Mouse (Mus musculus) midbrain, embryonic 14.5 days (tissue): Measurements from ENCODE around the gene Hmcn2. TPM values are rescaled to one million over a fixed set of nuclear protein-coding genes. Genes with fewer than 3 reads are reported as not detected.

ENCODE experiments used
- ATAC-seq: fragments of 200-750 bp; cut with Nextera tagmentation; 2 replicates; pipeline ENCODE4 v1.8.0; 2017; ENCODE audit warnings: moderate number of reproducible peaks, moderate library complexity; ENCODE audit not compliant: low FRiP score, low TSS enrichment
- DNase-seq: peaks from one replicate; pipeline ENCODE4 v3.0.0-alpha.2; 2015
- H3K27ac ChIP-seq: fragments of 300-500 bp; sonication (generic); replicated peaks from 2 replicates; pipeline ENCODE4 v1.5.1; 2014; ENCODE audit warnings: mild to moderate bottlenecking, low read depth, low read length, moderate library complexity
- H3K27me3 ChIP-seq: fragments of 300-500 bp; sonication (generic); 2 replicates; pipeline ENCODE4 v1.6.1; 2014; ENCODE audit warnings: low read length, control low read depth, mixed read lengths; ENCODE audit not compliant: control insufficient read depth, insufficient read depth
- H3K36me3 ChIP-seq: fragments of 300-500 bp; sonication (generic); 2 replicates; pipeline ENCODE4 v1.6.1; 2014; ENCODE audit warnings: low read length, control low read depth; ENCODE audit not compliant: control insufficient read depth, insufficient read depth
- H3K4me1 ChIP-seq: fragments of 300-500 bp; sonication (generic); 2 replicates; pipeline ENCODE4 v1.6.1; 2014; ENCODE audit warnings: mild to moderate bottlenecking, antibody characterized with exemption, low read length, control low read depth; ENCODE audit not compliant: control insufficient read depth, insufficient read depth
- H3K4me2 ChIP-seq: fragments of 300-500 bp; sonication (generic); 2 replicates; pipeline ENCODE4 v1.6.1; 2014; ENCODE audit warnings: mild to moderate bottlenecking, low read length, moderate library complexity
- H3K4me3 ChIP-seq: fragments of 300-500 bp; sonication (generic); replicated peaks from 2 replicates; pipeline ENCODE4 v1.5.1; 2014; ENCODE audit warnings: low read depth, low read length
- H3K9ac ChIP-seq: fragments of 300-500 bp; sonication (generic); replicated peaks from 2 replicates; pipeline ENCODE4 v1.6.1; 2014; ENCODE audit warnings: mild to moderate bottlenecking, low read length, moderate library complexity
- H3K9me3 ChIP-seq: fragments of 300-500 bp; sonication (generic); 2 replicates; pipeline ENCODE4 v1.6.1; 2016; ENCODE audit warnings: low read length, control low read depth, mixed read lengths; ENCODE audit not compliant: control insufficient read depth
- WGBS: fragments of 180-500 bp; shearing (Covaris S2); extraction: QIAGEN DNeasy Blood & Tissue Kit; methylation state at CpG from one replicate; pipeline ENCODE4 v1.1.7; 2014; 5-methylcytosine and 5-hydroxymethylcytosine counted together
- polyA plus RNA-seq: library from polyadenylated mRNA; unstranded; fragments of >200 nt; fragmentation: Nextera tagmentation; extraction: Ambion mirVana; gene quantifications from 2 replicates; pipeline ENCODE4 v1.2.1, GENCODE M21; 2014

Hmcn2 gene
- polyA plus RNA-seq, 1 experiment from 2014 or later = 0.08 TPM

- Histone ChIP-seq H3K9ac (peak overlapping the region; percentile 31; the same call in 1 of the 2 replicates), H3K36me3 (no peaks in the 10 kb centered on the region), H3K4me1 (0 out of 2 replicates have a peak, but pooled peaks cover 4% of the 10 kb centered on the region), H3K4me3 (no peak overlapping the region), H3K27ac (no peak overlapping the region), H3K4me2 (peak overlapping the region; percentile 62), H3K9me3 (no peaks in the 10 kb centered on the region), H3K27me3 (peaks cover 37% of the 10 kb centered on the region)
- WGBS = 42% methylated on average over 16 of the region's 16 CpGs
- DNase-seq = no peak
- ATAC-seq = no peak
Measured at GRCm38 (mm10) chr2:31458989-31459936, 145.0 kb downstream of the Hmcn2 start.

GRCm38 (mm10) chr2:31460025-31460571 is 145.9 kb downstream of the Hmcn2 start:
- Histone ChIP-seq H3K27ac (no peak overlapping the region), H3K4me3 (peak overlapping the region; percentile 32), H3K4me1 (0 out of 2 replicates have a peak, but pooled peaks cover 4% of the 10 kb centered on the region), H3K4me2 (peak overlapping the region; percentile 62), H3K36me3 (no peaks in the 10 kb centered on the region), H3K9ac (peak overlapping the region; percentile 31; the same call in 1 of the 2 replicates), H3K27me3 (peaks cover 41% of the 10 kb centered on the region), H3K9me3 (no peaks in the 10 kb centered on the region)
- WGBS = under 1% methylated on average over 48 of the region's 48 CpGs
- DNase-seq = peak; percentile 82
- ATAC-seq = no peak; the same call in 1 of the 2 replicates

- ATAC-seq (no peak), DNase-seq (no peak)
- no peaks in the 10 kb centered on the region for H3K9me3 ChIP-seq
- 77% methylated on average over 7 of the region's 7 CpGs for WGBS
- H3K27ac ChIP-seq = no peak overlapping the region
- H3K4me1 ChIP-seq = 0 out of 2 replicates have a peak, but pooled peaks cover 4% of the 10 kb centered on the region
- peaks cover 41% of the 10 kb centered on the region for H3K27me3 ChIP-seq
- H3K4me3 ChIP-seq = no peak overlapping the region
- H3K36me3 ChIP-seq = no peaks in the 10 kb centered on the region
- H3K9ac ChIP-seq = no peak overlapping the region
- H3K4me2 ChIP-seq = no peak overlapping the region
Measured at GRCm38 (mm10) chr2:31460920-31461319, 146.7 kb downstream of the Hmcn2 start.

GRCm38 (mm10) chr2:31462051-31462450 is 147.8 kb downstream of the Hmcn2 start:
- peaks cover 41% of the 10 kb centered on the region for H3K27me3 ChIP-seq
- DNase-seq (no peak), ATAC-seq (no peak)
- no peak overlapping the region for H3K27ac ChIP-seq
- H3K9me3 ChIP-seq = no peaks in the 10 kb centered on the region
- no peaks in the 10 kb centered on the region for H3K36me3 ChIP-seq
- WGBS = 37% methylated on average over 8 of the region's 8 CpGs
- H3K4me3 ChIP-seq = no peak overlapping the region
- H3K4me1 ChIP-seq = 0 out of 2 replicates have a peak, but pooled peaks cover 4% of the 10 kb centered on the region
- no peak overlapping the region for H3K9ac ChIP-seq
- no peak overlapping the region for H3K4me2 ChIP-seq

GRCm38 (mm10) chr2:31463253-31463652 is 149.0 kb downstream of the Hmcn2 start:
- 91% methylated on average over 7 of the region's 7 CpGs for WGBS
- Histone ChIP-seq H3K9me3 (no peaks in the 10 kb centered on the region), H3K27me3 (peaks cover 36% of the 10 kb centered on the region), H3K4me1 (0 out of 2 replicates have a peak, but pooled peaks cover 4% of the 10 kb centered on the region), H3K4me2 (no peak overlapping the region), H3K9ac (no peak overlapping the region), H3K36me3 (no peaks in the 10 kb centered on the region), H3K27ac (no peak overlapping the region), H3K4me3 (no peak overlapping the region)
- ATAC-seq = no peak
- no peak for DNase-seq

GRCm38 (mm10) chr2:31463696-31464528 is 149.7 kb downstream of the Hmcn2 start:
- Histone ChIP-seq H3K9ac (no peak overlapping the region), H3K4me3 (no peak overlapping the region), H3K4me2 (no peak overlapping the region), H3K9me3 (no peaks in the 10 kb centered on the region), H3K36me3 (no peaks in the 10 kb centered on the region), H3K4me1 (0 out of 2 replicates have a peak, but pooled peaks cover 4% of the 10 kb centered on the region), H3K27ac (no peak overlapping the region), H3K27me3 (peaks cover 30% of the 10 kb centered on the region)
- DNase-seq (no peak), ATAC-seq (no peak)
- 60% methylated on average over 8 of the region's 8 CpGs for WGBS

GRCm38 (mm10) chr2:31464529-31464910 is 150.3 kb downstream of the Hmcn2 start:
- no peak for ATAC-seq
- Histone ChIP-seq H3K9me3 (no peaks in the 10 kb centered on the region), H3K4me1 (0 out of 2 replicates have a peak, but pooled peaks cover 4% of the 10 kb centered on the region), H3K27me3 (peaks cover 29% of the 10 kb centered on the region), H3K4me2 (no peak overlapping the region), H3K4me3 (no peak overlapping the region), H3K9ac (no peak overlapping the region), H3K36me3 (no peaks in the 10 kb centered on the region), H3K27ac (no peak overlapping the region)
- DNase-seq = no peak
- WGBS = 79% methylated on average over 6 of the region's 6 CpGs

- WGBS = 72% methylated on average over 1 of the region's 1 CpGs
- Histone ChIP-seq H3K4me3 (no peak overlapping the region), H3K4me2 (no peak overlapping the region), H3K27me3 (peaks cover 37% of the 10 kb centered on the region), H3K4me1 (peaks cover 12% of the 10 kb centered on the region), H3K9me3 (no peaks in the 10 kb centered on the region), H3K27ac (no peak overlapping the region), H3K36me3 (no peaks in the 10 kb centered on the region), H3K9ac (no peak overlapping the region)
- DNase-seq (no peak), ATAC-seq (no peak)
Measured at GRCm38 (mm10) chr2:31467457-31467856, 153.2 kb downstream of the Hmcn2 start.
